Mouse (Mus musculus) T-cell, adult 66 days (primary cell): ENCODE measurements around the gene Tecrl. TPM values are rescaled to one million over a fixed set of nuclear protein-coding genes. Genes with fewer than 3 reads are reported as not detected.

Source experiments
- total RNA-seq, 2 experiments: library from RNA; stranded (reverse); gene quantifications; 3 replicates in 1 of 2; 4 replicates in 1 of 2; pipeline ENCODE4 v1.2.4; 2023

Gene Tecrl
- total RNA-seq = not detected

GRCm38 (mm10) chr5:83354846-83355561, at the start of gene Tecrl:
Gene Tecrl, minus strand, starts transcription at chr5:83355195.

